Mouse (Mus musculus) lung, postnatal 0 days (tissue): ENCODE measurements at regions not wholly inside any gene's neighbourhood (a gene's known extent, or its start where the extent isn't known, plus 50 kb on each side); places are given as distances from the start of the nearest gene placed in this dataset.

Source experiments
- CTCF ChIP-seq: IDR thresholded peaks from 2 replicates; pipeline ENCODE4 v1.5.1; 2016; ENCODE audit warnings: antibody characterized with exemption, mild to moderate bottlenecking
- EP300 ChIP-seq: IDR thresholded peaks from 2 replicates; pipeline ENCODE4 v1.6.1; 2016; ENCODE audit warnings: antibody characterized with exemption, mild to moderate bottlenecking, control low read depth

DNA sequence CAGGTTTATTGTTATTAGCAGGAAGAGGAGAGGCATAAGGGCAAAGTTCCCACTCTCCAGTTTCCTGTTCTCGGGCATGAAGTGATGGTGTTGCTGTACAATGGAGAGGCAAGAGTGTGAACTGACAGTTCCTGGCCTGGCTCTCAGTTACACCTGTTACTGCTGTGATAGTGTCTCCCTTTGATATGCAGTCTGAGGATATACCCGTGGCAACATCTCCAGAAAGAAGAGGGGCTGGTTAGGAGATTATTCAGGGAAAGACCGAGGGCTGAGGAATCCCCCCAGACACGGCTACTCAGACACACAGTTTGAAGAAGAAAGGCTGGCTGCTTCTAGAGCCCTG, 100.3 kb upstream of the Sntg2 start:
- TF ChIP-seq CTCF: no peak
- TF ChIP-seq EP300: no peak
